Mouse (Mus musculus) intestine, postnatal 0 days (tissue): ENCODE measurements around the gene Rorb. TPM values are rescaled to one million over a fixed set of nuclear protein-coding genes. Genes with fewer than 3 reads are reported as not detected.

Experiments used
- ATAC-seq: fragments of 200-750 bp; cut with Nextera tagmentation; 2 replicates; pipeline ENCODE4 v1.8.0; 2017; ENCODE audit warnings: mild to moderate bottlenecking, moderate TSS enrichment, moderate library complexity
- H3K27ac ChIP-seq: fragments of 300-500 bp; sonication (generic); 2 replicates; pipeline ENCODE4 v1.5.1; 2014; ENCODE audit warnings: mild to moderate bottlenecking, low read depth, low read length, moderate library complexity
- H3K27me3 ChIP-seq: fragments of 300-500 bp; sonication (generic); replicated peaks from 2 replicates; pipeline ENCODE4 v1.6.1; 2014; ENCODE audit warnings: low read length, mixed read lengths; ENCODE audit not compliant: control insufficient read depth, insufficient read depth
- H3K36me3 ChIP-seq: fragments of 300-500 bp; sonication (generic); 2 replicates; pipeline ENCODE4 v1.6.1; 2014; ENCODE audit warnings: mild to moderate bottlenecking, moderate library complexity; ENCODE audit not compliant: control insufficient read depth, insufficient read depth
- H3K4me1 ChIP-seq: fragments of 300-500 bp; sonication (generic); replicated peaks from 2 replicates; pipeline ENCODE4 v1.6.1; 2014; ENCODE audit warnings: antibody characterized with exemption, low read length, mixed read lengths; ENCODE audit not compliant: control insufficient read depth, insufficient read depth
- H3K4me2 ChIP-seq: fragments of 300-500 bp; sonication (generic); replicated peaks from 2 replicates; pipeline ENCODE4 v1.6.1; 2014; ENCODE audit warnings: low read depth, mild to moderate bottlenecking, moderate library complexity
- H3K4me3 ChIP-seq: fragments of 300-500 bp; sonication (generic); 2 replicates; pipeline ENCODE4 v1.5.1; 2014; ENCODE audit warnings: low read depth, low read length
- H3K9ac ChIP-seq: fragments of 300-500 bp; sonication (generic); 2 replicates; pipeline ENCODE4 v1.6.1; 2014; ENCODE audit warnings: mild to moderate bottlenecking, low read depth, low read length
- H3K9me3 ChIP-seq: fragments of 300-500 bp; sonication (generic); 2 replicates; pipeline ENCODE4 v1.6.1; 2016; ENCODE audit warnings: mixed run types; ENCODE audit not compliant: control insufficient read depth
- CTCF ChIP-seq: sonication (generic); IDR thresholded peaks from 2 replicates; pipeline ENCODE4 v1.5.1; 2016; ENCODE audit warnings: low read depth, mild to moderate bottlenecking, control low read depth, antibody characterized with exemption, moderate library complexity
- WGBS: fragments of 180-500 bp; shearing (Covaris S2); extraction: QIAGEN DNeasy Blood & Tissue Kit; methylation state at CpG from one replicate; pipeline ENCODE4 v1.1.7; 2014; 5-methylcytosine and 5-hydroxymethylcytosine counted together
- polyA plus RNA-seq: library from polyadenylated mRNA; unstranded; fragments of >200 nt; fragmentation: Nextera tagmentation; extraction: Ambion mirVana; gene quantifications from 2 replicates; pipeline ENCODE4 v1.2.1, GENCODE M21; 2015

Gene Rorb
- polyA plus RNA-seq, 1 experiment from 2014 or later = 0.17 TPM

- no peak for ATAC-seq
- H3K27me3 ChIP-seq = peaks cover 18% of the 10 kb centered on the region
- WGBS = 63% methylated on average over 4 of the region's 4 CpGs
- H3K4me1 ChIP-seq = peaks cover 4% of the 10 kb centered on the region; the same call in 1 of the 2 replicates
- TF ChIP-seq CTCF = no peak
- no peak overlapping the region for H3K4me3 ChIP-seq
- H3K9ac ChIP-seq = no peak overlapping the region
- no peak overlapping the region for H3K27ac ChIP-seq
- H3K4me2 ChIP-seq = no peak overlapping the region
- no peaks in the 10 kb centered on the region for H3K9me3 ChIP-seq
- no peaks in the 10 kb centered on the region for H3K36me3 ChIP-seq
Observed at GRCm38 (mm10) chr19:19112180-19112579, 1.2 kb upstream of the Rorb start.

DNA sequence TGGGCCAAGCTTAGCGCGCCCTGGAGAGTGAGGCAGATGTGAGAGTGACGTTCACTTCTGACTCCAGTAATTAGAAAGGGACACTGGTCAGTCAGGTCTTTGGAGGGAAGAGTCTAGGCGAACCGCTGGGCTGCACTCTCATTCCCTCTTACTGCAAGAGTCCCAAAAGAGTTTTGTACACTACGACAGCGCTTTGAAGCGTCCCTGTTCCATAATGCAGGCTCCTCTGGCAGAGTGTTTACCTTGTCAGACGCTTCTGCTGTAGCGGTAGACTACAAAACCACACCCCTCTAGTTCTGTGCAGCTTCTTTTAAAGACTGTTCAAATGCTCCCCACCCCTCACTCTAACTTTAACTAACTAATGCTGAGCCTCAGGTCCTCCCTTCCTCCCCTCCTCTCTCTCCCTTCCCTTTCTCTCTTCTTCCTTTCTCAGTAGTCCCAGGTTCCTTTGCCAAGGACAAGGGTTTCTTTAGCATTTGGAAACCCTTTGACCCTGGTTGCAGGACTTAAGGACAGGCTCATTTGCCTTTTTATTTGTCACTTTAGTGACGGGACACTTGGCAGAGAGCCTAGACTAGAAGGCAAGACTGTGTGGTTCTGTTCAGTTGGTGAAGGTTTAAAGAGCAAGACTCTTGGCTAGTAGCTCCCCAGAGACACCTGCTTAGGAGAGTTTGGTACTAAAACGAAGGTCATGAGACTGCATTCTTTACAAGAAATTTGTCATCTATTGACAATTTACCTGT, 603 bp upstream of the Rorb start:
- Histone ChIP-seq H3K36me3 (no peaks in the 10 kb centered on the region), H3K4me3 (peak overlapping the region; percentile 48), H3K27me3 (peaks cover 18% of the 10 kb centered on the region), H3K9me3 (no peaks in the 10 kb centered on the region), H3K4me1 (peaks cover 4% of the 10 kb centered on the region; the same call in 1 of the 2 replicates), H3K27ac (no peak overlapping the region), H3K4me2 (peak overlapping the region; percentile 85), H3K9ac (no peak overlapping the region)
- ATAC-seq = peak; percentile 45
- WGBS = 3% methylated on average over 12 of the region's 12 CpGs
- no peak for TF ChIP-seq CTCF

DNA sequence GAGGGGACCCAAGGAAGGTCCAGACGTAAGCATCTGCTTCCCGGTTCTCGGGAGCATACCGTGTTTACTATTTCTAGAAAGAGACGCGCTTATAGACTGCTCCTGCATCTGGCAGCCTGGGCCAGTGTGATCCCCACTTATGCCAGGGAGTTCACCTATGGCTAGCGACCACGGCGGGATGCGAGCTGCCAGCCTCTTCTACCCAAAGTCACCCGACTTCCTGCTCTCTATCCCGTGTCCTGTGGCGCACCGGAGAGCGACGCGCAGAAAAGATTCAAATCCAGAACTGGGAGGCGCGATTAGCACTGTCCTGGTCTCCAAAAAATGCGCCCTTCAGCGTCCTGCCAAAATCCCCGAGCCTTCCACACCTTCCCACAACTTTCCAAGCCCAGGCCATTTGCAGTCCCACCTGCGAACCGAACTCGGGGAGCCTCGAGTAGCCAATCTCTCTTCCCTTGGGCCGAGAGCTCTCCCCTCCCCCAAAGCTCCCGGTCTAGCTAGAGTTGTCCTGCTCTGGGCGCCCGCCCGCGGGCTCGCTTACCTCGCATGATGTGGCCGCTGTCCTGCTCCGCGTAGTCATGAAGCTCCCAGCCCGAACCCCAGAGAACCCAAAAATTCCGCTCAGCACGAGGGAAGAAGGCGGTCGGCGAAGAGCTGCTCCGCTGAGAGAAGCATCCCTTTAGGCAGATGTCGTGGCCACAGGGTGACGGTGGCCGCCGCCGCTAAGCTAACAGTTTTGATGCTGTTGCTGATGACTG, 806 bp downstream of the Rorb start:
- Histone ChIP-seq H3K9me3 (no peaks in the 10 kb centered on the region), H3K4me1 (peaks cover 4% of the 10 kb centered on the region; the same call in 1 of the 2 replicates), H3K36me3 (no peaks in the 10 kb centered on the region), H3K9ac (0 out of 2 replicates have a peak overlapping the region, but pooled peaks have one; percentile 17), H3K4me2 (peak overlapping the region; percentile 85), H3K27me3 (peaks cover 18% of the 10 kb centered on the region), H3K4me3 (peak overlapping the region; percentile 48), H3K27ac (no peak overlapping the region)
- TF ChIP-seq CTCF = no peak
- 2% methylated on average over 49 of the region's 49 CpGs for WGBS
- ATAC-seq = no peak; the same call in 1 of the 2 replicates

- peak overlapping the region; percentile 13; the same call in 1 of the 2 replicates for H3K4me2 ChIP-seq
- no peaks in the 10 kb centered on the region for H3K36me3 ChIP-seq
- 48% methylated on average over 13 of the region's 13 CpGs for WGBS
- no peak overlapping the region for H3K4me3 ChIP-seq
- H3K9me3 ChIP-seq = no peaks in the 10 kb centered on the region
- no peak overlapping the region for H3K27ac ChIP-seq
- no peak for TF ChIP-seq CTCF
- H3K4me1 ChIP-seq = peaks cover 4% of the 10 kb centered on the region; the same call in 1 of the 2 replicates
- ATAC-seq = no peak
- H3K27me3 ChIP-seq = peaks cover 18% of the 10 kb centered on the region
- H3K9ac ChIP-seq = no peak overlapping the region
Observed at GRCm38 (mm10) chr19:19108596-19109381, 2.2 kb downstream of the Rorb start.

- Histone ChIP-seq H3K27ac (no peak overlapping the region), H3K4me1 (no peaks in the 10 kb centered on the region), H3K36me3 (no peaks in the 10 kb centered on the region), H3K9ac (no peak overlapping the region), H3K9me3 (no peaks in the 10 kb centered on the region), H3K27me3 (peaks cover 13% of the 10 kb centered on the region), H3K4me2 (no peak overlapping the region), H3K4me3 (no peak overlapping the region)
- ATAC-seq = no peak
- no peak for TF ChIP-seq CTCF
- WGBS = 84% methylated on average over 2 of the region's 2 CpGs
Observed at GRCm38 (mm10) chr19:19104581-19104980, 6.4 kb downstream of the Rorb start.

DNA sequence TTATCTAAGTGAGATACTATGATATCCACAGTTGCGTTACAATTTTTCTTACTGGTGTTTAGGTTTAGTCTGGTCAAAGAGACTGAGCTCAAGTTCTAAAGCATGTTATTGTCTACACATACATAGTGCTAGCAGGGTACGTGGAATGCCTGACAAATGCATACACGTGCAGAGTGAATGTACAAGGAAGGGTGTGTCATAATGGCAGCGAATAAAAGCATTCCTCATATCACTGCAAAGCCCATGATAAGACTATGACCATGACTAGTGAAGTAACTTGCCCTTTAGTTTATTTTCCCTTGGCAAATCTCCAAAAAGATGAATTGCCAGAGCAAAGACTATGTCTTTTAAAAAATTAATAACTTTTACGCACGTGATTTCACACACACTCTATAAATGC, 13.8 kb downstream of the Rorb start:
- ATAC-seq = peak; percentile 88
- Histone ChIP-seq H3K4me3 (no peak overlapping the region), H3K9ac (no peak overlapping the region), H3K4me1 (no peaks in the 10 kb centered on the region), H3K27me3 (no peaks in the 10 kb centered on the region), H3K9me3 (no peaks in the 10 kb centered on the region), H3K4me2 (peak overlapping the region; percentile 39), H3K36me3 (no peaks in the 10 kb centered on the region), H3K27ac (no peak overlapping the region)
- WGBS = 48% methylated on average over 6 of the region's 6 CpGs
- TF ChIP-seq CTCF = no peak
